Mouse (Mus musculus): ENCODE data around the gene Angel2.

Gene Angel2

DNA sequence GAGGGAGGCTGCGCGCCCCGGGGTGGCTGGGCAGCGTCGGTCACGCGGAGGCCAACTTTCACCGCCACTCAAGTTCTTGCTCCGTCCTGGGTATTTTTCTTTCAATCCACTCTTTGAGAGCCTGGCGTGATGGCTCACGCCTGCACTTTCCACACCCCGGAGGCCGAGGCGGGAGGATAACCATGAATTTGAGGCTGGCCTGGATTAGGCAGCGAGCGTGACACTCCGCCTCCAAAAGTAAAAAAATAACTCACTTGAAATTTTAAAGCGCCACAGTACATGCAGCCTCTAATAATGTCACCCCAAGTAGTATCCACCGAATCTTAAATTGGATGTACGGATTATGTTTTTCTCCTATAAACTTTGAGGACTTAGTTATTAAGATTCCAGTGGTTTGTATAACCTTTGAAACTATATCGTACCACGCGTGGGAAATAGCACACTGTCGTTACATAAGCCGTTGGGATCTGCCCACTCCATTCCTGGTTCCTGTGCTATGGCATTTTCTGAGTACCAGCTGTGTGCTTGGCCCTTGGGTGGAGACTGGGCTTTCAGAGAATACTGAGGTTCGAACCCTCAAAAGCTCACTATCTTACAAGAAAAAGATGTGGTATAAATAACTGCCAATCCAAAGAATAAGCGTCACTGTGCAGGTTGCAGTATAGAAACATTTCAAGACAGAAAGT is 4.2 kb downstream of the Angel2 start:
- peak; percentile 38 for DNase-seq

DNA sequence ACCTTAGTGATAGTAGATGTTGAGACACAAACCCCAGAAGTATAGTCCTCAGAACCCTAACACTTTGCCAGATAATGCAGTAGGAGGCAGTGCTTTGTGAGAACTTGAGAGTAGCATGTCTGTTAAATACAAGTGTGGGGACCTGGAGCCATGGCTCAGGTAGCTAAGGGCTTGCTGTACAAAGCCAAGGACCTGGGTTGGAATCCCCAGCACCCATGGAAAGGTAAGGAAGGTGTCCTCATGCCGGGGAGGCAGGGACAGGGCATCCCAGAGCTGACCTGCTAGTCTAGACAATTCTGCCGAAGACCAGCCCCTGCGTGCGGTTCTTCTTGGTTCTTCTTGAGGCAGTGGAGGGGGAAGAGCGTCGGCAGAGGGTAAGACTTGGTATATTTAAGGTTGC is 5.3 kb downstream of the Angel2 start:
- DNase-seq, result no peak

DNA sequence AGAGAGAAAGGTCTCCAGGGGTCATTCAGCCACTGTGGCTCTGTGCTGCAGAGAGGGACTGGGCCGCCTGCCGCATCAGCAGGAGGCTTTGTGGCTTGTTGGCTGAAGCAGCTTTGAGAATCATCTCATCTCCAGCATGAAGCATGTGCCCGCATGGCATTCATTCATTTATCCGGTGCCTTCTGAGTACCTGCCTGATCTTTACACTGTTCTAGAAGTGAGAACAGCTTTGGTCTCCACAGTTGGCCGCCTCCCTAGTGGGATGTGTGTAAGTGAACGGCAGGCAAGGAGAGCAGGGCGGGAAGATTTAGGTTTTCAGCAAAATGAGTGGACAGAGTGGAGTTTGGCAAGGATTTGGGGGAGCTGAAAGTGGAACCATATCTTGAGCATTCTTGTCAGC is 14.9 kb downstream of the Angel2 start:
- no peak for DNase-seq

DNA sequence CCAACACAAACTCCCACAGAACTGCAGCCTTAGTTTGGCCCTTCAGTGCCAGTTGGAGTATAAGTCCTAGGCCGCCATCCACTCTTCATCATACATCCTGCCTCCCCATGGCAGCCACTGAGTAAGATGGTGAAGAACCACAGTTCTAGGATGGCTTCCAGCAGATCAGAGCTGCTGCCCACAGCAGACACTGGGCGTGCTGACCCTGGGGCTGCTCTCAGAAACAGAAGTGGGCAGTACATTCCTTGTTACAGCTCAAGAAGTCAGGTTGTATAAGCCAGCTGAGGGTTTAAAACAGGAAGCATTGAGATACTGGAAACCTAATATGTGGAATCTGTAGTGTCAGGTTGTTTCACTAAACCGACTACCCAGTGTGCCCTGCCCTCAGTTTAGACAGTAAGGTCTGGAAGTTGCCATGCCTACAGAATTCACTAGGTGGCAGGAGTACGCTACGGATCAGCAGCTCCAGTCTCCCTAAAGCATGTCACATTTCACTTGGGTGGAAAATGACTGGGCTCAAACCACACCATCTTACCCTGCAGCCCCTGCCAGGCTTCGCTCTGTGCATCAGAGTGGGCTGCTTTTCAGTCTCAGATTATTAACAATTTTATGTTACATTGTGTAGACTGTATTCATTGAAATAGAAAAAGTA is 19.3 kb downstream of the Angel2 start:
- DNase-seq, result peak; percentile 77

DNA sequence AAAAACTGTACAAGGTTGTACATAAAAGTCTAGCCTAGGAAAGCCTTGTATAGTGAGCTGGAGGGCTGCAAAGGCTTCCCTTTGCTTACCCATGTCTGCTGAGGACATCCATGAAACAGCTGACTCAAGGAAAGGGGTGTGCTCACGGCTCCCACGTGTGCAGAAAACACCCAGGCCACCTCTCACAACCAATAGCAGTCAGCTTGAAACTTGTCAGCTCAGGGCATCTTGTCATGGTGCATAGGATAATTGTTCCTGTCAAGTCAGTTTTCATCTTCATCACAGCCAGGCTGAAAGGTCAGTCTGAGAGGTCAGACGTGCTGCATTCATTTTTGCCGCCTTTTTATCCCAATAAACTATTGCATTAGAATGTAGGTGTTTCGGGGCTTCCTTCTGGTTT is 23.1 kb downstream of the Angel2 start:
- DNase-seq, result no peak

DNA sequence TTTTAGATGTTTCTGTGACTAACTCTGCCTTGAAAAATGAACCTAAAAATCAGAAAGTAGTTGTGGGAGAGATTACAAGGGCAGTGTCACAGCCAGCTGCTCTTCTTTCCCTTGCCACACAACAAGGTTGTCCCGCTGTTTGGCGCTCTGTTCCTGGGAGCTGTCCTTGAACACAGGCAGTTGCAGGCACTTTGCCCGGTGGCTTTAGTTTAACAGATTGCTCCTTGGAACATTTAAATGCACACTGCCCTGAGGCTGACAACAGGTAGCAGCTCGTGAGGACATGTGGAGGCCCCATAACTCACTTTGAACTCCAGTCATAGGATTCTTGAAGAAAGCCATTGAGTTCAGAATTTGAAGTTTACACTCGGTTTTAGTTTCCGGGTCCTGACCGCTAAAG is 23.5 kb downstream of the Angel2 start:
- no peak for DNase-seq

DNA sequence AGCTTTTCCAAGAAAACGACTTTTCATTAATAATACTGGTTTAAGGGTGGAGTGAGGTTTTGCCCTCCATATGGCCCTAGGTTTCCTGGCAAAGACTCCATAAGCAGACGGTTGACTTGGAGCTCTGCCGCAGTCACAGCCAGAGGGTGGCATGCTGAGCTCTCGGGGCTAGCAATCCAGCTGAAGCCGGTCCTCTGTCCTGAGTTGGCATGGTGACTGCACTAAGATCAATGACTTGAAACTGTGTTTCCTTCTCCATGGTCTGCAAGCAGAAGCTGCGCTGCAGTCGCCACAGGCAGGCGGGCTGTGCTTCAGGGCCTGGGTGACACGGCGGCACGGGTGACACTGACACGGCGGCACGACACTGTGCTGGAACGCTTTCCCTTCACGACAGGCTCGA is 23.9 kb downstream of the Angel2 start:
- no peak for DNase-seq

DNA sequence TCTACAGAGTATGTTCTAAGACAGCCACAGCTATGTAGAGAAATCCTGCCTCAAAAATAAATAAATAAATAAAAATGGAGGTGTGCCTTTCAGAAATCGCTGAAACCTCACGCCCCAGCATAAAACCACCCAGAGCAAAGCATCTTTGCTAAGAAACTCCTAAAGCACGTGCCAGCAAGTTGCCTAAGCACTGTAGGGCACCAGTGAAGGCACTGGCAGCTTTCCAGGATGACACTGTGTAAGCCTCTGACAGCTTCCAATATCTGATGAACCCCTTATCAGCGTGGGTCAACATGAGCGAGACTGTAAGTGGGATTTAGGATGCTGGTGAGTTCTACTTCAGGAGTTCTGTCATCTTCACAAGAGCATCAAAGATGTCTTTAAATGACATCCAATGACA is 26.1 kb downstream of the Angel2 start:
- DNase-seq, result no peak

DNA sequence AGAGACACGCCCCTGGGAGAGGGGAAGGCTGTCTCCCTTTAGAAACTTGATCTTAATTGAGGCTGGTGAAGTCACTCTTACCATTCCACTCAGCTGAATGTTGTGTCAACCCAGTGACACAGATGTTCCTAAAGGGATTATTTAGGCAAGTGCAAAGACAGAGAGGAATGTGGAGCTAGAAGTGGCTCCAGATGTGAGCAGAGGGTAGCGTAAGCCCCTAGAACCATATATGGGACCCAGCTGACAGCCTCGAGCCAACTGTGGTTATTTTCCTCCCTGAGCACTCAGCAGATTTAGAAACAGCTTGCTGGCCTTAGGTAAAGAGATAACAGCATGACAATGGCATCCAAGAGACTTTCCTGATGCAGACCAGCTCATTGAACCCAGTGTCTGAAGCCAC is 28.1 kb downstream of the Angel2 start:
- DNase-seq, result no peak

DNA sequence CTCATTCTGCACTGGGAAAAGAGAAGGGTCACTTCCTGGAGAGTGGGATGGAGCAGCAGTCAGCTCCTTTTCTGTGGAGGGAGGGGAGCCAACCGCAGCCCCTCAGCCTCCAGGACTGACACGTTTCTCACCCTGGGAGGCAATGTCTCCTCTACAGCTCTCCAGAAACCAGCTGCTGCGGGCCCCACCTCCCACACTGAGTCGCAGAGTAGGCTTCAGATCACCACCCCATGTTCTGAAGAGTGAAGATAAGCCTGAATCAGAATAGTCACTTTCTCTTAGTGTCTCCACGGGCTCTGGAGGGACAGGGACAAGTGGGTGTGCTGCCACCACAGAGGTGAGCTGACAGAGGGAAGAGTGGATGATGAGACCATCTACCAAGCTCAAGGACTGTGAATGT is 33.9 kb downstream of the Angel2 start:
- no peak for DNase-seq

DNA sequence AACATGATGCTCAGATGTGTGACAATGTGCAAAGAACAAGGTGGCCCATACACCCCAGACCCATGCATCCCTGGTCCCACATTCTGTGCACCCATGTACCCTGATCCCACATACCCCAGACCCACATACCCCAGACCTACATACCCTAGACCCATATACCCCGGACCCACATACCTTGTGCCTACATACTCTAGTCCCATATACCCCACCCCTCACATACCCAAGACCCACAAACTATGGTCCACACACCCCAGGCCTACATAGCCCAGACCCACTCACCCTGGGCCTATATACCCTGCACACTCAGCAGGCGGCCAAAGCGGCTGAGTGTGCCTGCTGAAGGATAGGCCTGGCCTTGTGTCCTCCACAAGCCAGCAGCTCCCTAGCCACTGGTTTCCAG is 37.8 kb downstream of the Angel2 start:
- DNase-seq, result no peak

DNA sequence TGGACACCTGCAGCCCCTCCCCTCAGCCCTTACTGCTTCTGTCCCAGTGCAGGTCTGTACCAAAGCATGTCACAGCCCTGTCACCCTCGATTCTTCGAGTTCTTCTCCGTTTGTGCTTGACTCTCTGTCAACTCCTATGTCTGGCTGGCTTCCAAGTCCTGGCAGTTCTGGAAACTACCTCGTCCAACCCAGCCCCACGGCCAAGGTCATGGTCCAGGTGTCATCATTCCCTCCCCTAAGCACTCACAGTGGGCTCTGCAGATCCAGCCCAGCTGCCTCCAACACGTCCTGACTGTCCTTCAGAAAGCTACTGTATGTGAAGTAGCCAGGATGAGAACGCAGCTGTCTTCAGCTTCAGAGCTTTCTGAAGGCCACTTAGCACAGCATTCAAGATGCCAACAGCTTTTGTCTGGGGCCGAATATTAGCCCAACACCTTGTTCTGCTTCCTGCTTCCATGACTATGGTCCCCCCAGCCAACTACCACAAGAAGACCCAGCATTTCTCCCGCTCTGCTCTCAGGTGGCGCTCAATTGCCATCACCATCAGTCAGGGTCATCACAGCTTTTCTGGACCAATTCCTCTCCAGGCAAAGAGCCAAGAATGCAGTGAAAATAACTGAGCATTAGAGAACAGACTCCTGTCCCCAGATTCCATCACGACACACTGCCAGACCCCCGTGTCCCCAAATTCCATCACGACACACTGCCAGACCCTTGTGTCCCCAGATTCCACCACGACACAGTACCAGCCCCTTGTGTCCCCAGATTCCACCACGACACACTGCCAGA is 40.3 kb downstream of the Angel2 start:
- DNase-seq, result no peak

DNA sequence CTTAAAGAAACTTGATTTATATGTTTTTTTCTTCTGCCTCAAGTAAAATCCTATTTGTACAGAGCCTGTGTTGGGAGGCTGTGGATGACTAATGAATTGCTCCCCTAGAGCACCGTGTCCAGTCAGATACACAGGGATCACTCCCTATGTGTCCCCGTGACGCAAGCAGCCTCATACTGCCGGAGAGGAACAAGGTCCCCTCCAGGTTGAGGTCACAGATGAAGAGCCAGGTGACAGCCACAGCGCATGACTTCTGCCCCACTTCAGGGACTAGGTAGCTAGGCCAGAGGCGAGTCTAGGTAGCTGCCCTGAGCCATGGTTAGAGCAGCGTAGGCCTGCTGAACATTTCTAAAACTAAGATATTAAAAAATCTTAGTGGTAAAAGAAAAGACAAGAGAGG is 43.1 kb downstream of the Angel2 start:
- DNase-seq, result no peak

DNA sequence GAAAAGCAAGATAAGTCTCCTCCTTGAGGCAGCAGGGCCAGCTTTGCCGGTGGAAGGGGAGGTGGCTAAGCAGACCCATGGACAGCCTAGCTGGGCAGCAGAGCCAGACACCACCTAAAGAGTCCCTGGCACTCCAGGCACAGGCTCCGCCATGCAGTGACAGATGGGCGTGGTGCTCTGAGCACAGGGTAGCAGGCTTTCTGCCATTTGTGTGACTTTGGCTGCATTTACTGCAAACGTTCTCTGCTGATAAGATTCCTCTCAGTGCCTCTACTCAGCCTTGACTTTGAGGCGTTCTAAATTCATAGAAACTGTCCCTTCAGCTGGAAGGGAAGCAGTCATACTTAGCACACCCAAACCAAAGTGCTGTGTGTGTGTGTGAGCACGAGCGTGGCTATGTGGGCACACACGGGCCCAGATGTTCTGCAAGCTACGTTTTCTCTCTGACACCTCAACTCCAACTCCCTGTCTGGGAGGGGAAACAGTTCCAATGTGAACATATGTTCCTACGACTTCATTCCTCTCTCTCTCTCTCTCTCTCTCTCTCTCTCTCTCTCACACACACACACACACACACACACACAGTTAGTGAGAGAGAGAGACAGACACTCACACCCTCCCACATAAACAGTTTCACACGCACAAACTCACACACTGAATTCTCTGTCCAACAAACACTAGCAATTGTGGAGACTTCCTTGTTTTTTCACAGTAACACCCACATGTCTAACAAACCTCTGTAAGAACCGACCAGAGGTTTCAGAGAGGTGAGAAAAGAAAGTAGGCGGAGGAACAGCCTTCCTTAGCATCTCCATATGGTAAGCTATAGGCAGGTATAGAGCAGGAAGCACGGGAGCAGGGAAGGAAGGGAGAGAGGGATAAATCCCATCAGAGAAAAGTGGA is 47.0 kb downstream of the Angel2 start:
- DNase-seq, result no peak

DNA sequence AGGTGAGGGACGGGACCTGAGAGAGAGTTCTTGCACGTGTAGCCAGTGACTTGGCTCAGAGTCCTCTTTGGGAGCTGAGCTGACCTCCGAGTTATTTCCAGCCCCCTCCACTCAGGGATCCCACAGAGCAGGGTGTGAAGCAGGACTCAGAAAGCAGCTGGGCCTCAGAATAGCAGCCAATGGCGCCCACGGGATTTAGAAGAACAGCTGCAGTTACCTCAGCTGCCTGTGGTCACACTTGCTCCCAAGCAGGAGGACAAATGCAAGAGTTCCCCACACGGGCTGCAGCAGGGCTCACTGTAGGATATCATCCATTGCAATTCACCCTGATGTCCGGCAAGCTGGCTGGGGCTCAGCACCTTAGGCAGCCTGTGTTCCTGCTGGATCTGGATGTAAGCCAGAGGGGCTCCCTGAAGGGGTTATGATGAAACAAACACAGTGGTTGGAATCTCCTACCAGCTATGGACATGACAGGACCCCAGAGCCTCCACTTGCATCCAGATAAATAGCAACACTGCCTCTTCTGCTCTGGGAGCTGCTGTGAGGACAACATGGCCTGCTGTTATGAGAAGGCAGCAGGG is 47.8 kb downstream of the Angel2 start:
- DNase-seq, result no peak

DNA sequence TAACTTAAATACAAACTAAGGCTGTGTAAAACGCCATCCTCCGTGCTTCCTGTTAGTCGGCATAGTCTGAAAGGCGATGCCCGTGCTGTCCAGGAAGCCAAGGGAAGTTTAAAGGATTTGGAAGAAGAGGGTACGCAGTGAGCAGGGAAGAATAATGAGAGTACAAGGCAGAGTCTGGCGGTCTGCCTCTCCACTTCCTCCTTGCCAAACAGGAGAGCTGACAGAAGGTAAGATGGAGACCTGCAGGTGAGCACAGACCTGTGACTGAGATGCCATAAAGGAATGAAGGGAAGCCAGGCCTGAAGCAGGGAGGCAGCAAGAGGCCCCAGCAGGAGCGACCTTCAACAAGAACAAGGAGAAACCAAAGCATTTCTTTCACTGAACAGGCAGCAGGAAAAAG is 49.3 kb downstream of the Angel2 start:
- no peak for DNase-seq

DNA sequence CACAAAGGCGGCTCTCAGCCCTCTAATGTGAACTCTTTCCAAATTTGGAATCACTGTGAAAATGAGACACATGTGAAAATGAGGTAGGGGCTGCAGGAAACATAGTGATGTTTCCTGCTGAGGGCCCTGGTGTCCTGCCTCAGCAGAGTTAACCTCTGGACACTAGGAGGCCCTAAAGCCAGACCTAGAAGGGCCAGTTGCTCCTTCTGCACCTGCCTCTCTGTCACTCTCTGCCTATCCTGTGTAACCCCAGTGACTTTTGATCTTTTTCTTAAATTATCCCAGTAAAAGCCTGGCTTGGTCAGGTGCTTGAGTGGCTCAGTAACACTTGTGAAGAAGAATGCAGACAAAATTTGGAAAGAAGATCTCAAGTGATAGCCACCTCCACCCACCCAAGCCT is 49.9 kb downstream of the Angel2 start:
- no peak for DNase-seq

DNA sequence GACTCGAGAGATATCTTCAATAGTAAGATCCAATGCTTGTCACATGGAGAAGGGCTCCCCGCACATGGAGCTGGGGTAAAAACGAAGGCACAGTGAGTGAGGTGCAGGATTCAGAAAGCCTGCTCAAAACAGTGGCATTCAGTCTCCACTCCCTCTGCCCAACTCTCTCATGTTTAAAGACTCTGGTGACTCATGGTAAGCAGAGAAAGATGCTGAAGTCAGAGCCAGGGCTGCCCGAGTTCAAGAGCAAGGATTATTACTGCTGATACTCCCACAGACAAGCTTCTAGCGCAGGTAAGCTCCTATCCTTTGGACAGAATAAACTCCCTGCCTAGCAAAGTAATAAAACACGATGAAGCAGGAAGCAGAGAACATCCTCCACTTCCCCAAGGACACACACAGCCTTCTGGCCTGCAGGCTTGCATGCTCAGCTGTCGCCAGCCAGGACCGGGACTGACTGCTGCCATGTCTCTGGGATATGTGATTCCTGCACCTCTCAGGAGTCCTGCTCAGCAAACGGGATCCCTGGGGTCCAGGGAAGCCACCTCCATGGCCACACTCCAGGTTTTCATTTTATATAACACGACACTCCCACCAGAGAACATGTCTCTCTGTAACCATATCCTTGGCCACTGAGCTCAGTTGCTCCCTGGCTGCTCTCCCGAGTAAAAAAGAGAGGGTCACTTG is 52.1 kb downstream of the Angel2 start:
- DNase-seq, result peak; percentile 19

DNA sequence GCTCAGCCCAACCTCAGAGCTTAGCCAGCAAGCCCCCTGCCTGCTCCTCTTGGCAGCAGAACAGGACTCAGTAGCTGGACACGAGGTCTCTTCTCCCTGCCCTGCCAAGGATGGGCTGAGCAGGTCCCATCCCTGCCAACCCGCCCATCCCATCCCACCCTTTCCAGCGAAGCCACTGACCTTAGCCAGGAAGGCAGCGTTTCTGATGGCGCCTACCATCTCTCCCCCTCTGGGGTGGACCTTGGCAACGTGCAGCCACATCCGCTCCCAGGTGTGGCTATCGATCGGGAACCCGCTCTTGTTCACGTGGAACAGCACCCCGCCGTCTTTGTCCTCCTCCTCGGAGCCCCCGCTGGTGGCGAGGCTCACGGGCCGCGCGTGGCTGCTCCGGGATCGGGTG is 53.1 kb downstream of the Angel2 start:
- peak; percentile 53 for DNase-seq

DNA sequence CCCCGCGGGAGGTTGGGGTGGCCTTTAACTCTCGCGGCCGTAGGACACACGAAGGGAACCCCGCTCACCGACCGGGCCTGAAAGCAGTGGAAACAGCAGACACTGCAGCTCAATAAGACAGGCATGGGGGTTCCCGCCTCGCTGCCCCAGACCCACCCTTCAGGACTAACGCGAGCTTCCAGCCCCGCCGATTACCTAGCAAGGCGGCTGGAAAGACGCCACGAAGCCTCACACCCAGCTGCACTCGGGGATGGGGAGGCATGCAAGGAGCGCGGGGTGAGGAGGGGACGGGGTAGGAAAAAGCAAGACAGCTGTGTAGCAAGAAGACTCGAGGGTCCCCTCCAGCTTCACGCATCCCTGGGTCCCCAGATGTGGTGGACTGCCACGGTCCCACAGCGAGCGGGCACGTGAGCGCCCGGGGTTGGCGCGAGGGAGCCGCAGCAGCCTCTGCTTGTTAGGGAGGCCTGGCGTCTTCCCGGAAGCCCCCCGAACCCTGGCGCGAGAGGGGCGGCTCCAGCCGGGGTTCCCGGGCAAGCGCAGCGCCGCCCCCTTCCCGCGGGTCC is 53.7 kb downstream of the Angel2 start:
- DNase-seq, result peak; percentile 52

DNA sequence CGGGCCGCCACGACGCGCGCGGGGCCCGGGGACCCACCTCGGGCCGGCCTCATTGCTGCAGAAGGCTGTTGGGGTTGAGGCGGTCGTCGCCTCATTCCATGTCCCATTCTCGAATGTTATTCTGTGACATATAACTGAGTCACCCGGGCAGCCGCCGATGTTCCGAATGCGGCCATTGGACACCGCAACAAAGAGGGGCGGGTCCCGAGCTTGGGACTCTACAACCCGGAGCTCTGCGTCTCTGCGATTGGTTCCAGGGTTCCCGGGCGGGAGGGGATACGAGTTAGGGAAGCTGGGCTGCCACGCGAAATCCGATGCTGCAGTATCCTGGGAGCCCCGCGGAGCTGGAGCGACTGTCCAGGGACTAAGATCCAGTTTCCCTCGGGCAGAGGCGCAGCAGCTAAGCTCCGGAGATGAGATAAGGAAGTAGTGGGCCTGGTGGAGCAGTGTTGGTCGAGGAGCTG is 54.2 kb downstream of the Angel2 start, which contains the start of gene Vash2:
Gene Vash2, minus strand, starts transcription at position 197 of the 464 bp plus-strand sequence.
- peak; percentile 97 for DNase-seq

DNA sequence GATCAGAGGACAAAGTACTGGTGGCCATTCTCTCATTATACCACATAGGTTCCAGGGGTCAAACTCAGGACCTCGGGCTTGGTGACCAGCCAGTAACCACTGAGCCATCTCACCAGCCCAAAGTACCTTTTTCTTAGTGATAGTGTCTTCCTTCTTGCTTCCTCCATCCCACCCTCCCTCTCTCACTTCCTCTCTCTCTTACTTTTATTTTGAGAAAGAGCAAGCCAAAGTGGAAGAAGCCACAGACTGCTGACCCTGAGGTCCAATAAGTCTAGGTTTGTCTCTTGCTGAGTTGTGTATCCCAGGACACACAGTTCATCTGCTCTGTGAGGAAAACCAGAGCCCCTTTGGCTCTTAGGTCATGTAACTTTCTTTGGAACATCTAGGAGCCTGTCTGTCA is 55.6 kb downstream of the Angel2 start:
- DNase-seq, result no peak
